Mouse (Mus musculus) WW6 (cell line): Measurements from ENCODE around the gene Abcg1.
A peak's percentile ranks its signal among the peaks of the same experiment; 100 is the strongest.

ENCODE experiments used
- DNase-seq: peaks from one replicate; pipeline ENCODE4 v3.0.0-alpha.2; 2013; ENCODE audit warnings: low read depth, low spot score

Abcg1 gene

DNA sequence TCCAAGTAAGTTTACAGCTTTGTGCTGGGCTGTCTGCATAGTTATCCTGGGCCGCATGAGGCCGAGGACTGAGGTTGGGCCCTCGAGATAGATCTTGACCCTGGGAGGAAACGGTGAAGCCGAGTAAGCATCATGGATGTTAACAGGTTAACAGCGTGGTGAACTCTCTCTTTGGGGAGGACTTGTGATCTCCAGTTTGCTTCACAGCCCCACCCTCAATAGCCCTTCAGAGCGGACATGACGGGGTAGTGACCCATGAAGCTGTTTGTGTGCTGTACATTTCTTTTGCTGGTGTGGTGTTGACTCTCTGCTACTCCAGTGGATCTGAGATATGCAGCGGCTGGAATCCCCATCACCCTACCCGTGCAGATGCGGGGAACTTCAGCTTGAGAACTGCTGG lies 21.1 kb downstream of the Abcg1 start:
- no peak for DNase-seq

- DNase-seq: no peak
Observed at GRCm38 (mm10) chr17:31079078-31079840, 21.8 kb downstream of the Abcg1 start.

- no peak for DNase-seq
Observed at GRCm38 (mm10) chr17:31082296-31083078, 25.0 kb downstream of the Abcg1 start.

GRCm38 (mm10) chr17:31085519-31085918 lies 28.0 kb downstream of the Abcg1 start:
- no peak for DNase-seq

GRCm38 (mm10) chr17:31086196-31086595 lies 28.7 kb downstream of the Abcg1 start:
- no peak for DNase-seq

DNA sequence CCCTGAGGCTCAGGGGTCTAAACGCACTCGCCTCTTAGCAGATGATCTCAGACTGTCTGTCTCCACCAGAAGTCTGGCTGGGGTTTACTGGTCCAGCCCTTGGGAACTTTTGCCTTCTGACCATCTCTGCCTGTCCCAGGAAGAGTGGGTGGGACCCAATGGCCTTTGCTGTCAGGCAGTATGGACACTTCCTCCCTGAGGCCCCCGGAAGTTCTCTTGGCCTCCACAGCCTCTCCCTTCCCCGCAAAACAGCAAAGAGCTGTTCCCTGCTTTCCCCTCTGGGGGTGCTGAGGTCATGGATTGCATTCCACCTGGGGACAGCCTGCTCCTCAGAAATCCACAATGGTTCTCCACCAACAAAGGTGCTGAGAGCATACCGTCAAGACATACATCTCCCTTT lies 31.2 kb downstream of the Abcg1 start:
- no peak for DNase-seq

- no peak for DNase-seq
Observed at GRCm38 (mm10) chr17:31089848-31090247, 32.4 kb downstream of the Abcg1 start.

DNA sequence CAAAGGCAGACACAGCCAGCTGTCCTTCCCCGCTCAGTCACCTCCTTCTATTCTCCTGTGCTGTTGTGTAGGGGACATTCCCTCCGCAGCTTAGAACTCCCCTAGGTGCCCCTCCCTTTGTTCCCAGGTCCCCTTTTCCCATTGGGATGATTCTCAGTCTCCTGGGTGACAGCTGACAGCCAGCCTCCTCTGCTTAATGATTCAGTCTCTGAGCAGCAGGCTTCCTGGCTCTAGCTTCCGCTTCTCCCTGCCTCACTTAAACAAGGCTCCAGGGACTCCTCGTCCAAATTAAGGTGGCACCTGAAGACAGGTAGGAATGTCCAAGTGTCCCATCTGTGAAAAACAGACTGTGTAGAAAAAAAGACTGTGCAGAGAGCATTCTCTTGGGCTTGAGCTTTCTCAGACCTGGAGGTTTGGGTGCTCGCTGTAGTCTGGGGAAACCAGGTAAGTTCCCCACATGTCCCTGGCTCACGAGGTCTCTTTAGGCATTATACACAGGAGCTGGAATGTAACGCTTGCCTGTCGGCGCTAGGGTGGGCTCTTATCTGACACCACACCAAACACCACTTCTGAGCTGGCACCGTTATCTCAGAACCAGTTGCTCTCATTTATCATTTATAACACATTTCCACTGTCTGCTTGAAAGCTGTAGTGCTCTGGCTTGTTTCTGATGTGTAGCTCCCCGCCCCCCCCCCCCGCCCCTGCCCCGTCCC lies 33.7 kb downstream of the Abcg1 start:
- DNase-seq: no peak

GRCm38 (mm10) chr17:31094781-31095180 lies 37.3 kb downstream of the Abcg1 start:
- no peak for DNase-seq

DNA sequence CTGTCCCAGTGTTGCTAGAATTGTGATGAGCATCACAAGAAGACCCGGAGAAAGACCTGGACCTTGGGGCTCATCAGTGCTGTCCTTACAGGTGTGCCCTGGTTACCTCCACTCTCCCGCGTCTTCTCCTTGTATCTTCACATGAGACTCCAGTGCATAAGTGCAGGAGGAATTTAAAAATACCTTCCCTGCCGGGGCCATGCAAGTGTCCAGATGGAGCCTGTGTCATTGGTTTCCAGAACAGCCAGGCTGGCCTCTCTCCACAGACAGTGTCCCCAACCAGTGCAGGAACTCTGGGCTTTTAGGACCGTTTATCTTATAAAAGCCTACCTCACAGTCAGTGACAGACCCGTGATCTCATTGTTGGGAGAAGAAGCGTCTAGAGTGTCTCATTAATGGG lies 38.1 kb downstream of the Abcg1 start:
- no peak for DNase-seq

- DNase-seq: no peak
Observed at GRCm38 (mm10) chr17:31096893-31097292, 39.4 kb downstream of the Abcg1 start.

DNA sequence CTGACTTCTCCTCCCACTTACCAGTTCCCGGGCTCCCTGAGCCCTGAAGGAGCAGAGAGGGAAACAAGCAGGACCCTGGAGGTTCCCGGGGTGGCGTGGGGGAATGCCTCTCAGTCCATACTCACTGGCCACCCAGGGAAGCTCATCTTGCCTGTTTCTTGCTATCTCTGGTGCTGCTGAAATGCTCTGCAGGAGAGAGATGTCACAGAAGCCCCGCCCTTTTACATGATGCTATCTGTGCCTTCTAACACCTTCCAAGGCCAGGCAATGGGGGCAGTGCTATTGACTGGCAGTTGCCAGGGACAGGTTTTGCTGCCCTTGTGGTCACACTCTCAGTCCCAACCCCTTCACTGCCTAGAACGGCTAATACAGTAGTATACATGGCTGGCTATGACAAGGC lies 41.3 kb downstream of the Abcg1 start:
- DNase-seq: no peak

DNA sequence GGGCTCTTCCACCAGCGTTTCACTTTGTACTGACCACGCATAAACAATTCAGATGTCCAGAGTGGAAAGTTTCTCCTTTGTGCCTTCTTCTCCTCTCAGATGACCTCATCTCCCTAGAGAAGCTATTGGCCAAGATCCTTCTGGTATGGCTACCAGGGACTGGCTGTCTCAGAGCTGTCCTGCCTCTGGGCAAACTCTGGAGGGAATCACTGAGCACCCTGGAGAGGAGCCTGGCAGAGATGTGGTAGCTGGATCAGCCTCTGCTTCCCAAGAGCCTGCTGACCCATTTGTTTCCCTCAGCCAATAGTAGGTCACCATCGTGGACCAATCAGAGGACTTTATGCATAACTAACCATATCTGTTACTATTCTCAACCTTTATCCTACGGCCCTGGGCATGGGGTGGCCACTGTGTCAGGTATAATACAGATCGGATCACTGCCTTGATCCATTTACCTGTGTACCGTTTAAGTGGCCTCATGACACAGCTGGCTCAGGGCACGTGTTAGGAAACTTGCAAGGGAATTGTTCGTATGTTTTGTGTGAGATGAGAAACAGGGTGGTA lies 45.6 kb downstream of the Abcg1 start:
- no peak for DNase-seq

DNA sequence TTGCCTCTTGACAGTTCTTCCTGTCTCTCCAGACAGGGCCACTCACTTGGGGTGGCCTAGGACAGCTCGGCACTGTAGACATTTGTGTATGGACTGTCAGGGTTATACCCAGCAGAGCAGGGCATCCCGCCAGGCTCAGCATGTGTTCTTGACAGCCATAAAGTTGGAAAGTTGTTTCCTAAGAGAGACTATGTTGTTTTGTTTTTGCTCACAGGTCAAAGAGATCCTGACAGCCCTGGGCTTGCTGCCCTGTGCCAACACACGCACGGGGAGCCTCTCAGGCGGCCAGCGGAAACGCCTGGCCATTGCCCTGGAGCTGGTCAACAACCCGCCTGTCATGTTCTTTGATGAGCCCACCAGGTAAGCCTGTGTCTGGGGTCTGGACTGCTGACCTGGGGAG lies 46.3 kb downstream of the Abcg1 start:
- no peak for DNase-seq

DNA sequence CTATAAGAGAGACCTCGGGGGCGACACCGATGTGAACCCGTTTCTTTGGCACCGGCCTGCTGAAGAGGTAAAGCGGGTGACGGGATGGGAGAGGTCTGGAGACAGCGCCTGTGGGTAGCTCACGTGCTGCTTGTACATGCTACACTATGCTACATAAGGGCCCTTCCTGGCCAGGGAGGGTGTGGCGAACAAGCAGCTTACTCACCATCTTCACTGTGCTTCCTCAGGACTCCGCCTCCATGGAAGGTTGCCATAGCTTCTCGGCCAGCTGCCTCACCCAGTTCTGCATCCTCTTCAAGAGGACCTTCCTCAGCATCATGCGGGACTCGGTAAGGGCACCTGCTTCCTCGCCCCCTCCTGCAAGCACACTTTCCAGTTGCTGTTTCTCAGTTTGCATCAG lies 50.9 kb downstream of the Abcg1 start:
- no peak for DNase-seq

- DNase-seq: no peak
Observed at GRCm38 (mm10) chr17:31113191-31113856, 55.8 kb downstream of the Abcg1 start.

- DNase-seq: no peak
Observed at GRCm38 (mm10) chr17:31116063-31116462, 58.6 kb downstream of the Abcg1 start.

DNA sequence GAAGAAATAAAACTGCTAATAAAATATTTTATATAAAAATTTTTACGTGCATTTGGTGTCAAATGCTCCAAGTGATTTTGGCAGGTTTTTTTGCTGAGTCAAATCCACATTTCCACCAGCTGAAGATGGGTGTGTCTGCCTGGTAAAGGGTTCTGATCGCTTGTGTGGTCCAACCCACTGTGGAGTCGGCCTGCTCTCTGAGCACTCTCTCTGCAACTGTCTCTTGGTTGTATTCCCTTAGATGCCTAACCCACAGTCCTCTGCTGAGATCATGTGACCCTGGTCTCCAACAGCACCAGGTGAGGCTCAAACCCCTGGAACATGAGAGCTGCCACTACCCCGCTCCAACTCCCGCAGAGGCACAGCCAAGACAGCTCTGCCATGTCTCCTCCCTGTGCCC lies 60.5 kb downstream of the Abcg1 start:
- DNase-seq: no peak

GRCm38 (mm10) chr17:31119429-31119828 lies 62.0 kb downstream of the Abcg1 start:
- DNase-seq: peak; percentile 48

- no peak for DNase-seq
Observed at GRCm38 (mm10) chr17:31121975-31122374, 64.5 kb downstream of the Abcg1 start.

DNA sequence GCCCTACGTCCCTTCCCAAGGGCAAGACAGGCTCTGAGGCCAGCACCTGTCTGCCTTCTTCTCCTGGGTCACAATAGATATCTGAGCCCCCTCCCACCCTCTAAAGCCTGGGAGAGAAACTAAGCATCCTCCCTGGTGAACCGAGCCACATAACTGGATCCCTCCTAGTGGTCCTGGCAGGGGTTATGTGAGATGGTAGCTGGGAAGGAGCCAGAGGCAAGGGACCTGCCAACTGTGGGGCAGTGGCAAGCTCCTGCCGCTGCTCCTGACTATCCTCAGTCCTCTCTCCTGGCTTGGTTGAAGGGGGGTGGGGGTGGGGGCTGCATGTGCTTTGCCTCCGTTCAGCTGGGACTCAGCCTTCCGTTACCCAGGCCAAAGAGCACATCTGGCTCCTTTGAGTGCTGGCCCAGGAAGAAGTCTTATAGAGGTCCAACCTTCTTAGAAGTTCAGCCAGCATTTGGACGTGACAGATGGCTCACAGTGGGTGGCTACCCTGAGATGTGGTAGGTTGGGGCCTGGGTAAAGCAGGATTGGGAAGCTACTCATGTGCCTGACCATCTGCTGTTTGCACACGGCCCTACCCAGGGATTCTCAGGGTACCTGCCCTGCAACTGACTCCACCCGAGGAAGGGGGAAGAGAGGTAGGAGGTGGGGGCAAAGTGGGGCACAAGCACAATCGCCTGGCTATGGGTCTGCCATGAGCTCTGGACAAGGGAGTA lies 68.2 kb downstream of the Abcg1 start:
- DNase-seq: no peak
